Mouse (Mus musculus) C2C12 (cell line): ENCODE measurements at regions not wholly inside any gene's neighbourhood (a gene's known extent, or its start where the extent isn't known, plus 50 kb on each side); places are given as distances from the start of the nearest gene placed in this dataset.

Experiments
- H3K27me3 ChIP-seq: one replicate; pipeline ENCODE4 v1.6.1; 2011; ENCODE audit not compliant: control insufficient read depth, insufficient read depth, insufficient read length
- H3K36me3 ChIP-seq: one replicate; pipeline ENCODE4 v1.6.1; 2011; ENCODE audit not compliant: control insufficient read depth, insufficient read depth
- H3K4me3 ChIP-seq: one replicate; pipeline ENCODE4 v1.5.1; 2011; ENCODE audit warnings: mild to moderate bottlenecking, control low read depth; ENCODE audit not compliant: poor library complexity, insufficient read depth, severe bottlenecking
- H3K79me2 ChIP-seq: one replicate; pipeline ENCODE4 v1.6.1; 2011; ENCODE audit not compliant: control insufficient read depth, insufficient read depth
- H3K79me3 ChIP-seq: one replicate; pipeline ENCODE4 v1.6.1; 2011; ENCODE audit warnings: low read depth, control low read depth
- H3ac ChIP-seq: one replicate; pipeline ENCODE3; 2011; ENCODE audit warnings: low read depth; ENCODE audit not compliant: control insufficient read depth, insufficient read length
- CEBPB ChIP-seq: IDR thresholded peaks from one replicate; pipeline ENCODE4 v1.6.1; 2011; ENCODE audit warnings: low read depth, mild to moderate bottlenecking, control low read depth, moderate library complexity
- CTCF ChIP-seq: IDR thresholded peaks from one replicate; pipeline ENCODE4 v1.5.1; 2011; ENCODE audit not compliant: control insufficient read depth, insufficient read depth, insufficient read length
- FOSL1 ChIP-seq: IDR thresholded peaks from one replicate; pipeline ENCODE4 v1.8.0; 2011; ENCODE audit warnings: mild to moderate bottlenecking, low read length; ENCODE audit not compliant: poor library complexity, insufficient read depth, severe bottlenecking
- MAX ChIP-seq: IDR thresholded peaks from one replicate; pipeline ENCODE4 v1.6.1; 2011; ENCODE audit warnings: mild to moderate bottlenecking, control low read depth
- MYOD1 ChIP-seq: IDR thresholded peaks from one replicate; pipeline ENCODE4 v1.6.1; 2011; ENCODE audit warnings: low read depth; ENCODE audit not compliant: control insufficient read depth, insufficient read length
- MYOG ChIP-seq: IDR thresholded peaks from one replicate; pipeline ENCODE4 v1.6.1; 2011; ENCODE audit not compliant: control insufficient read depth, insufficient read length; ENCODE audit errors: extremely low read depth
- USF1 ChIP-seq: IDR thresholded peaks from one replicate; pipeline ENCODE4 v1.6.1; 2011; ENCODE audit warnings: low read depth, mild to moderate bottlenecking, control low read depth, moderate library complexity

DNA sequence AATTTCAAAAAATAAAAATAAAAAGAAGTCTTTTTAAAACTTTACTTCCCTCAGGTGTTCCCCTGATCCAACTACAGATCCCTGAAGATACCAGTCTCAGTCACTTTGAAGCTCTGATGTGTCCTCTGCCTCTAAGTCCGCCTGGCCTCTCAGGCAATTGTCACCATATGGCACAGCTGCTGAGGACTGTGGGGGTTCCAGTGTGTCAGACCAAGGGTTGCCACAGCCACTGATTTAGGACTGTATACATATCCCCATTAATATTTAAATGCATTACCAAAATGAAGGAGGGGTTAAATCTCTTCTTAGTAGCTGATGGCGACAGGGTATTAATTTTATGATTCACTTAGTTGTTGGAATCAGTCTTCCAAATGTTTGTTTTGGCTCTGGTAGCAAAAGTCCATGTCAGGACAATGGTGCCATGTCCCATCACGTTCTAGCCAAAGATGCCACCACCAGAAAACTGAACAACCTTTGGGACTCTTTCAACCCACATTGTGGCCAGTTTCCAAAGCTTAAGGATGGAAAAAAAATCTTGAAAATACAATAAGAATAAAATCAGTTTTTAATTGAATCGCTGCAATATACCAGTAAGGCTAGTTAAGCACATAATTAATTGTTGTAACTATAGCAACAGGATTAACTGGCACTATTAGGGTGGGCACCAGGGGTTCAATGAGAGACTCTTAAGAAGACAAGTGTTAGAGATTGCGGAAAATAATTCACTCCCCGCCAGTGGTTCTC, 62.5 kb downstream of the Arrdc4 start:
- no peak overlapping the region for H3ac ChIP-seq
- no peak overlapping the region for H3K4me3 ChIP-seq
- no peaks in the 10 kb centered on the region for H3K36me3 ChIP-seq
- TF ChIP-seq FOSL1 (no peak), CTCF (no peak), MAX (no peak), CEBPB (no peak), USF1 (no peak)
- H3K79me3 ChIP-seq: no peaks in the 10 kb centered on the region
- no peaks in the 10 kb centered on the region for H3K79me2 ChIP-seq
- no peaks in the 10 kb centered on the region for H3K27me3 ChIP-seq

DNA sequence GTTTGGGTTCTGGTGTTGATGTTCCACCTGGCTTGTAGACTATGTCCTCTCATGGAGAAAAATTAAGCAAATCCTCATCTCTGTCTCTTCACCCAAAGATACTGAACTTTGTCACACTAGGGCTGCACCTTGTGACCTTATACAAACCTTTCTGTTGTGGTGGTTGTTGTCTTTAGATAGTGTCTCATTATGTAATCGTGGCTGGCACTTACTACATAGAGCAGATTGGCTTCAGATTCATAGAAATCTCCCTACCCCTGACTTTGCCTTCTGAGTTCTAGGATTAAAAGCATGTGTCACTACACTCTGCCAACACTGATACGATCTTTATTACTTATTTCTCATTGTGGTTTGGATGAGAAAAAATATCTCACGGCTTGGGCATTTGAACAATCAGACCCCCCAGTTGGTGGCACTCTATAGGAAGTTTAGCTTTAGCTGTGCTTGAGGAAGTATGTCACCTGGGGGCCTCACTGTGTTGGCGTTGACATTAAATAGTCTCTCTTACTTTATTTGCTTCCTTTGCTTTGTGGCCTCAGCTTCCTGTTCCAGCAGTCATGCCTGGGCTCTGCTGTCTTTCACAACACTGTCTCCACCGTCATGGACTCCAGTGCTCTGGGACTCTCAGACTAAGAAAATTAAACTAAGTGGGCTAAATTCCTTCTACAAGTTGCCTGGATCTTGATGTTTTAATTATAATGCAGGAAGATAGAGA, 66.0 kb downstream of the Arrdc4 start:
- no peaks in the 10 kb centered on the region for H3K36me3 ChIP-seq
- no peak overlapping the region for H3ac ChIP-seq
- no peaks in the 10 kb centered on the region for H3K27me3 ChIP-seq
- H3K4me3 ChIP-seq: no peak overlapping the region
- TF ChIP-seq MAX (no peak), MYOD1 (no peak), FOSL1 (no peak), MYOG (no peak), CEBPB (no peak), CTCF (no peak), USF1 (no peak)
- H3K79me3 ChIP-seq: no peaks in the 10 kb centered on the region
- no peaks in the 10 kb centered on the region for H3K79me2 ChIP-seq

DNA sequence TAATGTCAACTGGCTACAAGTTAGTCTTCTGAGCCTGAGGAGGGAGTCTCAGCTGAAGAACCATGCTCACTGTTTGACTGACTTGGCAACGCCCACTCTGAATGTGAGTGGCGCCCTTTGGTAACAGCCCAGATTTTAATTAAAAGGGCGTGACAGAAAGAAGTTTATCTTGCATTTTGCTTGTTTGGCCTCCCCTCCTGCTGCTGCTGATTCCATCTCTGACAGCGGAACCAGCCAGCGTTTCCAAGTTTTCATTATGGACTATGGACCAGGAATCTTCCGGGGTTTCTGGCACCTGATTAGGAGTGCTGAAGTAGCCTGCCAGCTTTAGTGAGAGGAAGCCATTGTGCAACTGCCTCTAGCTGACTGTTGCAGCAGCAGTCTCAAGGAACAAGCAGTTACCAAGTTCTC, 66.7 kb downstream of the Arrdc4 start:
- no peak overlapping the region for H3K4me3 ChIP-seq
- TF ChIP-seq USF1: no peak
- TF ChIP-seq CEBPB: no peak
- no peak for TF ChIP-seq FOSL1
- no peak for TF ChIP-seq MYOG
- TF ChIP-seq MYOD1: no peak
- no peak for TF ChIP-seq MAX
- TF ChIP-seq CTCF: no peak

DNA sequence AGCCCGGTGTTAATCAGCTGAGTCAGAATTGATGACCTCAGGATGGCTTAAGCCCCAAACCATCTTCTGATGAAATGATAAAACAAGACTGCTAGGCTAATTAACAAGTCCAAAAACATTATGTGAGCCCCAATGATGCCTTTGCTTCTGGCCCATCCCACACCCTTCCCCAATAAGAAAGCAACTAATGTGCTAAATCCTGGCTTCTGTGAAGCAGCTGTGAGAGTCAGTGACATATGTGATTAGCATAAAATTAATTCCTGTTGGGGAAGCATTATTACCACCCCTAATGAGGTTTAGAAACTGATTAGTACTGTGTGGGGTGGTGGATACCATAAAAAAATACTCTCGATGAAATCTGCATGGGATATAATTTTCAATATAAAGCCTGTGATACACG, 69.3 kb downstream of the Arrdc4 start:
- H3ac ChIP-seq: no peak overlapping the region
- H3K36me3 ChIP-seq: no peaks in the 10 kb centered on the region
- no peaks in the 10 kb centered on the region for H3K79me3 ChIP-seq
- no peaks in the 10 kb centered on the region for H3K27me3 ChIP-seq
- TF ChIP-seq MYOD1 (no peak), MAX (no peak), USF1 (no peak)
- no peak overlapping the region for H3K4me3 ChIP-seq
- H3K79me2 ChIP-seq: no peaks in the 10 kb centered on the region

More for the DNA sequence above, 66.7 kb downstream of the Arrdc4 start:
- H3ac ChIP-seq: no peak overlapping the region
- no peaks in the 10 kb centered on the region for H3K36me3 ChIP-seq
- H3K27me3 ChIP-seq: no peaks in the 10 kb centered on the region
- H3K79me2 ChIP-seq: no peaks in the 10 kb centered on the region
- no peaks in the 10 kb centered on the region for H3K79me3 ChIP-seq

DNA sequence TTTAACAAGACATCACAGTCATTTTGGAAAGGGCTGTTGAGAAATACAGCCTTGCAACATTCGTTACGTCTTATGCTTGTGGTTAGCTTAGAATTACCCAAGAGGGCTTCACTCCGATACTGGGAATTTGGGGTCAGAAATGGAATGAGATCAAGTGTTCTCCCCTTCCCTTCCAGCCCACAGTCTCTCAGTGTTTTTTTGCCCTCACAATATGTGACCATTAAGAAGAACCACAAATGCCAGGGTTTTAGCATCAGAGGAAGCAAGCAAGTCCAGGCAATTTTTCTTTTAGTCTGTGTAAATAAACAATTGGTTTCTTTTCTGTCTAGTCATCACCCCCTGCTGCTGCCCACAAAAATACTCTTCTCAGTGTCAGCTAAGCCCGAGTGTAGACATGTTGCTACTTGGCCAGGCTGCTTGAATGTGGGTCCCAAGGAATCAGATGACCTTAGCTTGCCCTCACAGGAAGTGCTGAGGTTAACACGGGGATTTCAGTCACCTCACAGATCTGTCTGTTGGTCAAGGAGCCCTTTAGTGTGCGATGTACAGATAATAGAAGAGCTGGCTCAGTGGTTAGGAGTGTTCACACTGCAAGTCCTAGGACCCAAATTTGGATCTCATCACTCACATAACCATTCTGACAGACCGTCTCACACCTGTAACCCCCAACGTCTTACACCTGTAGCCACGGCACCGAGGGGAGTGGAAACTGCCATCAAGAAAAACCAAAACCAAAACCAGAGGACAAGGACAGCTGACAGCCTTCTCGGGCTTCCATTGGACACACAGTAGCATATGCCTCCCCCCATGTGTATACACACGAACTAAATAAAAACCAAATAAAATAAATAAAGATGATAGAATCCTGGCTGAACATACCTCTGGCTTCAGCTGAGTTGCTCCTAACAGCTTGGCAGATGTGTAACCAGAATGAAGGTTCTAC, 81.0 kb downstream of the Arrdc4 start:
- no peaks in the 10 kb centered on the region for H3K27me3 ChIP-seq
- H3K36me3 ChIP-seq: no peaks in the 10 kb centered on the region
- no peak overlapping the region for H3ac ChIP-seq
- no peaks in the 10 kb centered on the region for H3K79me3 ChIP-seq
- TF ChIP-seq MYOG (no peak), CTCF (no peak), FOSL1 (no peak), USF1 (no peak), CEBPB (no peak), MAX (no peak), MYOD1 (no peak)
- H3K79me2 ChIP-seq: no peaks in the 10 kb centered on the region
- no peak overlapping the region for H3K4me3 ChIP-seq

DNA sequence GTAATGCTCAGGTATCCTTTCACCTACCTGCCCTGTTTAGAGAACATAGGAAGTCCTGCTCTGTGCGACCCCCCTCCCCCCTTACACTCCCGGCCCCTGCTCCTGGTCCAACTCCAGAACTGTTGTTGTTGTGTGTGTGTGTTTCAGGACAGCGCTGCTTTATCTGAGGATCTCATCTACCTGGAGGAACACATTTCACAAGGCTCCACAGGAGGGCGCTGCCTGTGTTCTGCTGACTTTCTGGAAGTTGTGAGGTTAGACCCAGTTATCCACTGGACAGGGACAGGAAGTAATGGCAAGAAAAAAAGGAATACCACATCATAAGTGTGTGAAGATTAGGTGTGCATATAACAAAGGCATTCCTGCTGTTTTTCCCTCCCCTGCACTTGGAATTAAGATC, 81.8 kb downstream of the Arrdc4 start:
- H3K27me3 ChIP-seq: no peaks in the 10 kb centered on the region
- no peak overlapping the region for H3K4me3 ChIP-seq
- H3K79me2 ChIP-seq: no peaks in the 10 kb centered on the region
- H3K79me3 ChIP-seq: no peaks in the 10 kb centered on the region
- H3K36me3 ChIP-seq: no peaks in the 10 kb centered on the region
- TF ChIP-seq FOSL1 (no peak), MYOD1 (no peak)
- no peak overlapping the region for H3ac ChIP-seq
